Mouse (Mus musculus) forebrain, postnatal 0 days (tissue): ENCODE results near the gene Tnf. TPM values are rescaled to one million over a fixed set of nuclear protein-coding genes. Genes with fewer than 3 reads are reported as not detected.

Experiments
- ATAC-seq: fragments of 200-750 bp; cut with Nextera tagmentation; 2 replicates; pipeline ENCODE4 v1.8.0; 2017; ENCODE audit warnings: mild to moderate bottlenecking, moderate library complexity
- DNase-seq: peaks from one replicate; pipeline ENCODE4 v3.0.0-alpha.2; 2015
- H3K27ac ChIP-seq: fragments of 300-500 bp; sonication (generic); 2 replicates; pipeline ENCODE4 v1.5.1; 2014; ENCODE audit warnings: low read depth, mild to moderate bottlenecking, antibody characterized with exemption, low read length, moderate library complexity, mixed read lengths
- H3K27me3 ChIP-seq: fragments of 300-500 bp; sonication (generic); 2 replicates; pipeline ENCODE4 v1.6.1; 2014; ENCODE audit warnings: mild to moderate bottlenecking, low read length, mixed read lengths; ENCODE audit not compliant: insufficient read depth
- H3K36me3 ChIP-seq: fragments of 300-500 bp; sonication (generic); 2 replicates; pipeline ENCODE4 v1.6.1; 2014; ENCODE audit warnings: mild to moderate bottlenecking, moderate library complexity; ENCODE audit not compliant: insufficient read depth
- H3K4me1 ChIP-seq: fragments of 300-500 bp; sonication (generic); 2 replicates; pipeline ENCODE4 v1.6.1; 2014; ENCODE audit warnings: antibody characterized with exemption; ENCODE audit not compliant: insufficient read depth
- H3K4me2 ChIP-seq: fragments of 300-500 bp; sonication (generic); 2 replicates; pipeline ENCODE4 v1.6.1; 2014; ENCODE audit warnings: low read depth, mild to moderate bottlenecking, moderate library complexity
- H3K4me3 ChIP-seq: fragments of 300-500 bp; sonication (generic); 2 replicates; pipeline ENCODE4 v1.5.1; 2014; ENCODE audit warnings: low read depth, low read length, mixed read lengths
- H3K9ac ChIP-seq: fragments of 300-500 bp; sonication (generic); 2 replicates; pipeline ENCODE4 v1.6.1; 2014; ENCODE audit warnings: mild to moderate bottlenecking
- H3K9me3 ChIP-seq: fragments of 300-500 bp; sonication (generic); 2 replicates; pipeline ENCODE4 v1.6.1; 2016; ENCODE audit warnings: low read length
- CTCF ChIP-seq: sonication (generic); IDR thresholded peaks from 2 replicates; pipeline ENCODE4 v1.5.1; 2016; ENCODE audit warnings: antibody characterized with exemption, control low read depth, low read depth
- WGBS: fragments of 180-500 bp; shearing (Covaris S2); extraction: QIAGEN DNeasy Blood & Tissue Kit; methylation state at CpG from one replicate; pipeline ENCODE4 v1.1.7; 2014; 5-methylcytosine and 5-hydroxymethylcytosine counted together
- polyA plus RNA-seq: library from polyadenylated mRNA; unstranded; fragments of >200 nt; fragmentation: Nextera tagmentation; extraction: Ambion mirVana; gene quantifications from 2 replicates; pipeline ENCODE4 v1.2.1, GENCODE M21; 2015
- total RNA-seq: library from RNA; depleted of rRNA; stranded (reverse); fragments of >200 nt; gene quantifications from 2 replicates; pipeline ENCODE4 v1.2.3, GENCODE M21; 2014

Tnf gene
- total and polyA plus RNA-seq, 2 experiments from 2014 or later, result 0.71 TPM; not detected in 1

GRCm38 (mm10) chr17:35174201-35174977 lies 27.4 kb downstream of the Tnf start:
- Histone ChIP-seq H3K4me3 (no peak overlapping the region), H3K4me1 (no peaks in the 10 kb centered on the region), H3K4me2 (no peak overlapping the region), H3K9ac (no peak overlapping the region), H3K9me3 (no peaks in the 10 kb centered on the region), H3K27ac (no peak overlapping the region), H3K36me3 (no peaks in the 10 kb centered on the region), H3K27me3 (no peaks in the 10 kb centered on the region)
- ATAC-seq (no peak), DNase-seq (no peak)
- TF ChIP-seq CTCF, result no peak
- WGBS, result 69% methylated on average over 8 of the region's 8 CpGs

- WGBS, result 68% methylated on average over 3 of the region's 3 CpGs
- ATAC-seq, result no peak
- Histone ChIP-seq H3K4me1 (no peaks in the 10 kb centered on the region), H3K9me3 (no peaks in the 10 kb centered on the region), H3K27me3 (no peaks in the 10 kb centered on the region), H3K4me2 (no peak overlapping the region), H3K36me3 (no peaks in the 10 kb centered on the region), H3K9ac (no peak overlapping the region), H3K4me3 (no peak overlapping the region), H3K27ac (no peak overlapping the region)
- no peak for TF ChIP-seq CTCF
- no peak for DNase-seq
Observed at GRCm38 (mm10) chr17:35173329-35173728, 28.5 kb downstream of the Tnf start.

GRCm38 (mm10) chr17:35172445-35173234 lies 29.2 kb downstream of the Tnf start:
- ATAC-seq (no peak), DNase-seq (no peak)
- H3K4me1 ChIP-seq, result no peaks in the 10 kb centered on the region
- H3K9ac ChIP-seq, result no peak overlapping the region
- no peak overlapping the region for H3K27ac ChIP-seq
- H3K4me3 ChIP-seq, result no peak overlapping the region
- 69% methylated on average over 11 of the region's 11 CpGs for WGBS
- H3K4me2 ChIP-seq, result no peak overlapping the region
- H3K9me3 ChIP-seq, result no peaks in the 10 kb centered on the region
- no peak for TF ChIP-seq CTCF
- H3K27me3 ChIP-seq, result no peaks in the 10 kb centered on the region
- no peaks in the 10 kb centered on the region for H3K36me3 ChIP-seq

GRCm38 (mm10) chr17:35168541-35169207 lies 33.1 kb downstream of the Tnf start:
- TF ChIP-seq CTCF, result peak; percentile 78
- DNase-seq (peak; percentile 83), ATAC-seq (no peak)
- Histone ChIP-seq H3K9me3 (no peaks in the 10 kb centered on the region), H3K4me1 (peaks cover 8% of the 10 kb centered on the region), H3K4me2 (no peak overlapping the region), H3K27me3 (no peaks in the 10 kb centered on the region), H3K27ac (peak overlapping the region; percentile 9; the same call in 1 of the 2 replicates), H3K36me3 (no peaks in the 10 kb centered on the region), H3K4me3 (no peak overlapping the region), H3K9ac (no peak overlapping the region)
- 22% methylated on average over 4 of the region's 4 CpGs for WGBS

- H3K36me3 ChIP-seq, result 0 out of 2 replicates have a peak, but pooled peaks cover 1% of the 10 kb centered on the region
- H3K27ac ChIP-seq, result no peak overlapping the region
- H3K9ac ChIP-seq, result no peak overlapping the region
- 86% methylated on average over 7 of the region's 7 CpGs for WGBS
- H3K4me3 ChIP-seq, result no peak overlapping the region
- no peaks in the 10 kb centered on the region for H3K27me3 ChIP-seq
- no peak for TF ChIP-seq CTCF
- no peak overlapping the region for H3K4me2 ChIP-seq
- no peak for ATAC-seq
- no peak for DNase-seq
- peaks cover 10% of the 10 kb centered on the region for H3K4me1 ChIP-seq
- no peaks in the 10 kb centered on the region for H3K9me3 ChIP-seq
Observed at GRCm38 (mm10) chr17:35167794-35168193, 34.0 kb downstream of the Tnf start.

GRCm38 (mm10) chr17:35166352-35167035 lies 35.3 kb downstream of the Tnf start:
- 68% methylated on average over 8 of the region's 8 CpGs for WGBS
- Histone ChIP-seq H3K4me3 (no peak overlapping the region; the same call in 1 of the 2 replicates), H3K9ac (no peak overlapping the region), H3K4me1 (peaks cover 17% of the 10 kb centered on the region), H3K4me2 (peak overlapping the region; percentile 53), H3K9me3 (no peaks in the 10 kb centered on the region), H3K27me3 (no peaks in the 10 kb centered on the region), H3K36me3 (peaks cover 12% of the 10 kb centered on the region), H3K27ac (peak overlapping the region; percentile 93)
- ATAC-seq (no peak), DNase-seq (peak; percentile 86)
- TF ChIP-seq CTCF, result peak; percentile 82
